In the genomic region with DNA sequence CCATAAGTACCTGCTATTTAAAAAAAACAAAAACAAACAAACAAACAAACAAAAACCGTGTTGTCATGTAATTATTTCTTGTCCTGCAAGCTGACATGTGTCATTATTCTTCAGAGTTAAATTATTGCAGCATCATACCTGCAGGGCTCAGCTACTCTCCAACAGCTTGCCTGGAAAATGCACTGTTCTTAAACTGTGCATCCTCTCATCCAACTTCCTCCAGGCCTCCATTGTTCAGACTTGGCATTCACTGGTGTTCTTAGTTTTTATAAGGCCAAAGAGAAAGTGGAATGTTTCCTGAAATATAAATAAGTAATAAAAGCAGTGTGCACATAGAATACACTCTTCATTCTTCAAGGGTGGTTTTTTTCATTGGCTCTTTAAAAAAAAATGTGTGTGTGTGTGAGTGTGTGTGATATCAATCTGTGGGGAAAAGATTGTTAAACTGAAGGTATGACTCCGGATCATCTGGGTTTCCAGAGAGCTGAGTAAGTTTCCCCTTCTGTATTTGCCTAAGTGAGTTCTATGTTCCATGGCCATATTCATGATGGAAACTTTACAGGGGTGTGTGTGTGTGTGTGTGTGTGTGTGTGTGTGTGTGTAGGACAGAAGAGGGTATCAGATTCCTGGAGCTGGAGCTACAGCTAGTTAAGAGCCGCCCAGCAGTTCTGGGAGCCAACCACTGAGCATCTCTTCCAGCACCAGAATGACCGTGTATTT, we compare ENCODE assay signal across 21 mouse cellular contexts.
"Had no signal": no experiment of that assay in that cellular context is flagged by ENCODE, and none has a peak within 500 bp of the region (broad histone marks: within the 10 kb centered on the region; RNA-seq: fewer than 3 reads in every experiment).

No protein-coding gene starts in this region.

- H3K4me3 ChIP-seq: kidney, embryonic 15.5 days; liver, embryonic 12.5 days; liver, embryonic 15.5 days; lung, embryonic 15.5 days; midbrain, embryonic 12.5 days; myocyte; neural tube, embryonic 13.5 days; stomach, embryonic 15.5 days had no signal

- DNase-seq: kidney, adult 11 months; kidney, adult 8-10 months; kidney, postnatal 10 days; kidney, postnatal 36 days; left cerebral cortex, postnatal 4 days; liver; lung, adult 18-20 months; retina, postnatal 1 day; right cerebral cortex, postnatal 25 days; spleen, adult 18-20 months; thymus, postnatal 25 days had no signal

- H3K4me2 ChIP-seq: kidney, embryonic 15.5 days; liver, embryonic 12.5 days; liver, embryonic 15.5 days; lung, embryonic 15.5 days; midbrain, embryonic 12.5 days; neural tube, embryonic 13.5 days; stomach, embryonic 15.5 days had no signal

- ATAC-seq: liver, embryonic 12.5 days; midbrain, embryonic 16.5 days had no signal

- H3K4me1 ChIP-seq: liver, embryonic 15.5 days; lung, embryonic 15.5 days; midbrain, embryonic 12.5 days; stomach, embryonic 15.5 days had no signal

- H3K36me3 ChIP-seq: kidney, embryonic 15.5 days; liver, embryonic 12.5 days; liver, embryonic 15.5 days; lung, embryonic 15.5 days; midbrain, embryonic 12.5 days; stomach, embryonic 15.5 days had no signal

- H3K9me3 ChIP-seq: kidney, embryonic 15.5 days; liver, embryonic 12.5 days; liver, embryonic 15.5 days; lung, embryonic 15.5 days; midbrain, embryonic 12.5 days; neural tube, embryonic 13.5 days; stomach, embryonic 15.5 days had no signal

- H3K27ac ChIP-seq: kidney, embryonic 15.5 days; liver, embryonic 12.5 days; liver, embryonic 15.5 days; lung, embryonic 15.5 days; macrophage; midbrain, embryonic 12.5 days; neural tube, embryonic 13.5 days; stomach, embryonic 15.5 days had no signal

- H3K27me3 ChIP-seq: kidney, embryonic 15.5 days; liver, embryonic 12.5 days; liver, embryonic 15.5 days; lung, embryonic 15.5 days; midbrain, embryonic 12.5 days; neural tube, embryonic 13.5 days; stomach, embryonic 15.5 days had no signal

- H3K9ac ChIP-seq: kidney, embryonic 15.5 days; liver, embryonic 12.5 days; liver, embryonic 15.5 days; lung, embryonic 15.5 days; midbrain, embryonic 12.5 days; neural tube, embryonic 13.5 days; stomach, embryonic 15.5 days had no signal
